Mouse (Mus musculus) right cerebral cortex, adult 18-20 months (tissue): ENCODE results near the gene Agap1.

ENCODE experiments used
- DNase-seq: peaks from one replicate; pipeline ENCODE4 v3.0.0; 2022; ENCODE audit warnings: mixed read lengths

The Agap1 gene

DNA sequence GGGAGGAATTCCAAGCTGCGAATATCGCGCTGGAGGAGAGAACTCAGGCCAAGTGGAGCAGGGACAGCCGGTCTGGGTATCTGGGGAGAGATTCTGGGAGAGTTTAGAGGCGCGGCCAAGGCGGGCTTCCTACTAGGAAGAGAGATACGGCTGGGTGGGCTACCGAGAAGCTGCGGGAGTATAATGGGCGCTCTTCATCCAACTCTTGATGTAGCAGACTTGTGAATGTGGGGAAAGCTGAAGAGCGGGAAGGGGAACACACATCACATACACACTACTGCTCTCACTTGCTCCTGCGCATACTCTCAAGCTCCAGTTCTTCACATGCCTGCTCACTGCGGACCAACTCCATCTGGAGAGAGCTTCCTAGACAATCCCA is 469.0 kb downstream of the Agap1 start:
- DNase-seq = no peak

DNA sequence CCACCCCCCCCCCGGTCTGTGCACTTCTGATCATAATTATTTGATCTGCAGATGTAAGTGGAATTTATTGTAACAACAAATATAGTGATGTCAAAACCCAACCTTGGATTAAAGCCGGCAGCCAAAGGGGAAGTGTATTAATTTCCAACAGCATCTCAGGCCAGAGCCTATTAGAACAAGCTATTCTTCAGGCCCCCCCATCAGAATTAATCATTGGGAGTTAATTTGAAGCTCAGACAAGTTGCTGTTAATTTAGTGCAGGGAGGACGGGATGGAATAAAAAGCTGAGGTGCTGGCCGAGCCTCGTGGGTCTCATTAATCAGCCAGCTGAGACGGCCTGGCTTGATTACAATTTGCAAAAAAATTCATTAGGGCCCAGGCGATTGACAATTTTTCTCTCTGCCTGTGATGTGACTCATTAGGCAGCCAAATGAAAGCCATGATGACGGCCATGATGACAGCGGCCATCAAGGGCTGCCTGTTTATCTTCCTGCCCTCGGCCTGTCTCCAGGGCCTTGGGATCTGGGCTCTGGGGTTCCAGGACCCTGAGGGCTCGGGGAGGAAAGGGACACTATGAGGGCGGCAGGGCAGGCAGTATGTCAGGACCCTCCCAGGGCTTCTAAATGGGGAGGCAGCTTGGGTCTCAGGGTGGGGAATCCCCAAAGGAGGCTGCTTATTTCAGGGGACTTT is 471.0 kb downstream of the Agap1 start:
- DNase-seq = no peak

- DNase-seq = no peak
These were observed 472.0 kb downstream of the Agap1 start for GRCm38 (mm10) chr1:89926583-89927060.

GRCm38 (mm10) chr1:89927061-89927661 is 472.6 kb downstream of the Agap1 start:
- DNase-seq = no peak

- no peak for DNase-seq
These were observed 474.1 kb downstream of the Agap1 start for GRCm38 (mm10) chr1:89928676-89929075.

DNA sequence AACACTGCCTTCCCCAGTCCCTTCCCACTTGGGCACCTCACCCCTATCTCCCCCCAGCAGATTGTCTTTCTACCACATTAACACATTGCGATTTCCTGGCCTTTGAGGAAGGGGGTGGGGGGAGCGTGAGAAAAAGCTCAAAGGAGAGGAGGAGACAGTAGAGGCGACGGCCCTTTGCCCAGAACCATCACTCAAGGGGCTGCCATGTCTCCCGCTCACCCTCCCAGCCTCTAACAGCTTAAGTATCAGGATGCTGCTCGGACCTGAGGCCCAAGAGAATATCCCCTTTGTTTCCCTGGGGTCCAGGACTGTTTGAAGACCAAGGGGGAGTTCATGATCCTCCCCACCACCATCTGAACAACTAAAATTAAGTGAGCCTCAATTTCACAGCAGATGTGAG is 474.6 kb downstream of the Agap1 start:
- no peak for DNase-seq

DNA sequence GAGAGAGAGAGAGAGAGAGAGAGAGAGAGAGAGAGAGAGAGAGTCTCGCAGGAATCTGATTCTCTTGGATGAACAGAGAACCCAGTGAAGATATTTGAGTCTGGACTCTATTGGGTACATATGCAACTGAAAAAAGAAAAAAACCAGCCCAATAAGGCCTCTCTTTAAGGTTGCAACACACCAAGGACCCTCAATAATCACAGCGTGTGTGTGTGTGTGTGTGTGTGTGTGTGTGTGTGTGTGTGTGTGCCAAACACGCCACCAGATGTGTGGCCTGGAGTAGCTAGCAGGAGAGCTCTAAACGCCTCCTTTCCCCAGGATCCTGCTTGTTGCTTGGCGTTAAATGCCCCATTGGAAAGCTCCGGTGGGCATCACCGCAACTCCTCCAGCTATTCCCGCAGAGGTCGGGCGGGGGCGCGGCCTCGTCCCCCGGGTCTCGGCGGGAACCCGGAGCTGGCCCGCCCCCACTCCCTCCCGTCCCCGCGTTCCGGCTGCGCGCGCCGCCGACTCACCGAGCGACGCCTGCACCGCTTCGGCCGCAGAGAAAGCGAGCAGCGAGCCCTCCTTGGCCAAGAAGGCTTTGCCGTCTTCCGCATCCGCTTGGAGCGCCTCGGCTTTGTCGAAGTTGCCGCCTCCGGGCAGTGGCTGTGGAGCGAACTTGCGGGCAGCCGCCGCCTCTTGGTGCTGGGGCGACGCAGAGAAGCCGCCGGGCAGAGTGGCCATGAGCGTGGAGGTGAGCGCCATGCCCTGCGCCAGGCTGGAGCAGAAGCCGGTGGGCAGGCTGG is 475.3 kb downstream of the Agap1 start:
- no peak for DNase-seq

GRCm38 (mm10) chr1:89930551-89930950 is 475.9 kb downstream of the Agap1 start:
- no peak for DNase-seq

GRCm38 (mm10) chr1:89931120-89931519 is 476.5 kb downstream of the Agap1 start, which contains the start of gene Gbx2:
Gene Gbx2 (minus strand): TSS chr1:89931179.
- no peak for DNase-seq

DNA sequence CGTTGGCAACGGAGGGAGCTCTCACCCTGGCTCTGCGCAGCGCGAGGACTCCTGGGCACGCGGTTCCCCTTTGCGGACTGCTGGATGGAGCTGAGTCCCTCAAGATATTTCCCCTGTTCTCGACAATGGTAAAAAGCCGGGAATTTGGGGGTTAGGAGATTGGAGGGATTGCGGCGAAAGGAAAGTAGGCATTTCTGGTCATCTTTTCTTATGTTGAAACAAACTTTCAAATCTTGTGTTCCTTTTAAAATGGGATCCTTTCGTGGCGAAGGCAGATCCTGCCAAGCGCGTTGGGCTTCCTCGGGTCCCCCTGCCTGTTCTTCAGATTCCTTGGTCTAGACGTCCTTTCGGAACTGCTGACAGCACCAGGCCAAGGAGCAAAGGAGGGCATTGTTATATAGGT is 477.4 kb downstream of the Agap1 start:
- DNase-seq = no peak

DNA sequence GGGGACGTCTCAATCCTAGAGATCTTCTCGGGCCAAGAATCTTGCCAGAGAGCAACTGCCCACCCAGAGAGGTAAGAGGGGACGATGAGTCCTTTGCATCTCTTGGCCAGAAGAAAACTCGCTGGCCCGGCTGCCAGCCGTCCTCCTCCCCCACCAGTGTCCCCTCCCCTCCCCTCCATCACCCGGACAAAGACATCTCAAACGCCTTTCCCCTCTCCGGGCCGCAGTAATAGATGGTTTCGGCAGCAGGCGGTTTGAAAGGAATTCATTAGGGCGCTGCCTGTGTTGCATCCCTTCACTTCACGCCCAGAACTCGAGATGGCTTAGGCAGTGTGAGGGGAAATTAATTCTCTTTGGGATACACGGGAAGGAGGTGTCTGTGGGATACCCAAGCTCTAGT is 478.0 kb downstream of the Agap1 start:
- no peak for DNase-seq

DNA sequence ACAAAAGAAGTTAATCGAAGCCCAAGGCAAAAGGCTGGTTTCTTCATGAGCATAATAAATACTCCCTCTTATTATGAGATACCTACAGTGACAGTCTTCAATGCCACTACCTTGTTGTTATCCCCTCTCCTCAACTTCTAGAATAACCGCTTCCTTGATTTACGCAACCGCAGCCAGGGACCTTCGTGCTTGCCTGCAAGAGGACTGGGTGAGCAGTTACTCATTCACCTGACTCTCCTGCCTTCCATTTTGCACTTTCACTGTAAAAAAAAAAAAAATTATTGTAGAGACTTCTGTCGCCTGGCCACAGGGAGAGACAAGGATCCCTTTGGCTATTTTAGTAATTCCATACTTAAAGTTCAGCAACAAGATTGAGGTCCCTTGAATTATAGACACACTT is 478.4 kb downstream of the Agap1 start:
- DNase-seq = no peak

GRCm38 (mm10) chr1:89933786-89934185 is 479.2 kb downstream of the Agap1 start:
- no peak for DNase-seq

DNA sequence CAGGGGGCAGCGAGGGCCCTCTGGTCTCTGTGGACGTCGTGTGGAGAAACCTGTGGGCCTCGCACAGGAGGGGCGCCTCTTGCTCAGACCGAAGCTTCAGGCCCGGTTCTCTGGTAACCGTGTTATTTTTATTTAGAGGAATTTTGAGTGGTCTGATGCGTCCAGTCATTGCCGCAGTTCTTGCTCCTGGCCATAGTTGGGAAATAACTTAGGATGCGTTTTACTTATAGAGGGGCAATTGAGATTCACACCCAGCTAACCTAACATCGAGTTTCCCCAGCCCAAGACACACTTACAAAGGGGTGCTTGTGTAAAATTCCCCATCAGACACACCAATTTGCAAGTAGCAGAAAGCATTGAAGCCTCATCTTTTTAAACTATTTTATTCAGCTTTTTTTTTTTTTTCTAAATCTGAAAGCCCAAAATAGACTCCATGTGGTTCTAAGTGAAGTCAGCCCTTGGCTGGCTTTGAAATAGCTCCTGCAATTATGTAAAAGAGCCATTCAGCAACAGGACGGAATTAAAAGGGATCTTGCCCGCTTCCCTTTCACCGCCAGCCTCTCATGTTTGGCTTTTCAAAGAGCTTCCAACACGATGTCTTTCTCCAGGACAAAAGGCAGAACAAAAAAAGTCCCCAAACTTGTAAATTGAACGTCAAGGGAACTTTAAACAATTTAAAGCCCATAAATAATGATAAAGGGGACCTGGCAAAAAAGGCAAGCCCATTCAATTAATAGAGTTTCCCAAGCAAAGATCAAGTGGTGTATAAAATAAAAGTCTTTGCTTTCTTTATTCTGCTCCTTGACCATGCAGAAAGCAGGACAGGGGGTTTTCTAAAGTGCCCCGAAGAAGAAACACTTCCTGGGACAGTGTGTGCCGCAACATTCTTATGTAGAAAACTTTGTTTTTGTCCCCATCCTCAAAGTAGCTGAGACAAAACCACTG is 480.0 kb downstream of the Agap1 start:
- no peak for DNase-seq

DNA sequence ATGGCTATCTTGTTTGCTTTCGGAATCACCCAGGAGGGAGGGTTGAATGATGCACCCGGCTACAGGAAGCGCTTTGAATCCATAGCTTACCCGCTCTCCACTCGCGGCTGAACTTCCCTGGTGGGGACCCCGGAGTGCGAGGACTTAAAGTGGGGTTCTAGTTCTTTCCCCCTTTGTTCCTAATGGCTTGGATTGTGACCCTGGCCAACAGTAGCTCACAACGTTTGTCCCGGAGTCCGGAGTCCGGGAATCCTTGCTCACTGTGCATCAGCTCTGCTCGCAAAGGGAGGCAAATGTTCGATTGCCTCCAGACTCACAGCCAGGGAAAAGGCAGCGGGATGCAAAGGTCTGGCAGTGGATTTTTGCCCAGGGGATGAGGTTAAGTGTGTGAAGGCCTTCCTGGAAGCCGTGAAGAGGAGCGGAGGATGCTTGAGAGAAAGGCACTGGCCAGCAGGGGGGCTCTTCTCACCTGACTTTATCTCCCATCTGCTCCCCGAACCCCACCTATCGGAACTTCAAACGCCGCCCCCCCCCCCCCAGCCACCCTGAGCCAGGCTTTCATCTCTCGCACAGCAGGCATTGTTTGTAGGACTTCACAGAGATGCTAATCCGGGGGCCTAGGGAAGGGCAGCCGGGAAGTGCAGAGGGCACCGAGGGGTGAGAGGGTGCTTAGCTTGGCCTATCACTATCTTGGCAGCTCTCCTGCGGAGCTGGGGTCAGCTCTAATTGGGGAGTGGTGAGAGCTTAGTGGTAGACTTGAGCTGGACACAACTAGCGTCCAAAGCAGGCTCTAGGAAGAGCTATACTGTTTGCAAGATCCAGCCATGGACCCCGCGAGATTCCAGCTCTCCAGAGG is 481.1 kb downstream of the Agap1 start:
- no peak for DNase-seq

DNA sequence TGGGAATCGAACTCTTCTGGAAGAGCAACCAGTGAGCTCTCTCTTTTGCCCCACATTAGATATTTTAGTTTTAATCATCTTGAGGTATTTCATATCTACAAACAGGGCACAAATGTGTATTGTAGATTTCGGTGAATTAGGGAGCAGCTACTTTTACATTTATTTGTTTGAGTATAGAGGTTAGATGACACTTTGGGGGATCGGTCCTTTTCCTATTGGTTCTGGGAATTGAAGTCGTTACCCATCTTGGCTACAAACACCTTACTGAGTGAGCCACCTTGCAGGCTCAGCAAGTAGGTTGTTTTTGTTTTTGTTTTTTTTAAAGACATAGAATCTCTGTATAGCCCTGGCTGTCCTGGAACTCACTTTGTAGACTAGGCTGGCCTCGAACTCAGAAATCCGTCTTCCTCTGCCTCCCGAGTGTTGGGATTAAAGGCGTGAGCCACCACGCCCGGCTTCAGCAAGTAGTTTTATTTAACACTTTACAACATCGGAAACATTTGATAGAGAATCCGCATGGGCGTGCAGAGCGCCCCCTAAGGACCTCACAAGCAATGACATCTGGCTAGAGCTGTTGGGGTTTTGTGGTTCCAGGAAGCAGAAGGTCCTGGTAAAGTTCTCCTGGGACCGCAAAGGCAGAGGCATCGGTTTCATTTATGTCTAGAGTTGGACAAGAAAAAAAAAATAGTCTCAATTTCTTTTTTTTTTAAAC is 484.4 kb downstream of the Agap1 start:
- no peak for DNase-seq

DNA sequence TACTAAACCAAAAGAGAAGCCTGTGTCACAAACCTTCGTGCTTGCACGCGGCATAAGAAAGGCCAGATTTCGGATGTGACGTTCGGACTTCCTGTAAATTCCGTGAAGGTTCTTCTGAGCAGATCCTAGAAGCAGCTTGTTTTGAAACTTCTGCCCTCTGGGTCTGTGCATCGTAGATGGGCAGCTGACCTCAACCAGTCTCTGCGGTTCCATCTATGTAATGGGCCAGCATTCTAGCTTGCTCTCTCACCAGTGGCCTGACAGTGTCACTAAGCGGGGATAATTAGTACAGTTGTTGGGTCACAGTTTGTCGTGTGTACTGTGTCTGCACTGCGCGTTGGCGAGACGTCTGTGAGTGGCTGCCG is 485.0 kb downstream of the Agap1 start:
- no peak for DNase-seq

- no peak for DNase-seq
These were observed 485.5 kb downstream of the Agap1 start for GRCm38 (mm10) chr1:89939981-89940726.

DNA sequence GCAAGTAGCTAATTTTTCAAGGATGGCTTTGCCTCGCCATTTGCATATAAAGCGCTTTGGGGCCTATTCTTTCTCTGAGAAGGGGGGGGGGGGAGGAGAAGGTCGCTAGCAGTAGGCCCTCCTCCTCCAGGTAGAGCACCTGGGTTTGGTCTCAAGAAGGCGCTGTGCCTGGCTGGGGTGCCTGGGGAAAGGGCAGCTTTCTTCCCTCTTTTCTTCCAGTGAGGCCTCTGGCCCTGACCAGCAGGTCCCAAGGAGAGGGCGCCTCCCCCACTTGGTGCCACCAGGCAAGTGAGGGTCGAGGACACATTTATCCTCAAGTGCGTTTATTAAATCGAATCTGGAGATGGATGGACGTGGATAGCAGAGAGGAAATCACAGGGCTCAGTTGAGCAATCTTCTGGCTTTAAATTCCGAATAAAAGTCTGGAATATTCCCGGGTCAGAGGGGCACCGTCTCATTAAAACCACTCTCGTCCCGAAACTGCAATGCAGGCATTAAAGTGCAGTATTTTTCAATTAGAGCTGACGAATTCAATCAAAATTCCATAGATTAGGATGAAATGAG is 486.4 kb downstream of the Agap1 start:
- no peak for DNase-seq
